14 mouse cellular contexts compared by ENCODE assay signal in the genomic region with DNA sequence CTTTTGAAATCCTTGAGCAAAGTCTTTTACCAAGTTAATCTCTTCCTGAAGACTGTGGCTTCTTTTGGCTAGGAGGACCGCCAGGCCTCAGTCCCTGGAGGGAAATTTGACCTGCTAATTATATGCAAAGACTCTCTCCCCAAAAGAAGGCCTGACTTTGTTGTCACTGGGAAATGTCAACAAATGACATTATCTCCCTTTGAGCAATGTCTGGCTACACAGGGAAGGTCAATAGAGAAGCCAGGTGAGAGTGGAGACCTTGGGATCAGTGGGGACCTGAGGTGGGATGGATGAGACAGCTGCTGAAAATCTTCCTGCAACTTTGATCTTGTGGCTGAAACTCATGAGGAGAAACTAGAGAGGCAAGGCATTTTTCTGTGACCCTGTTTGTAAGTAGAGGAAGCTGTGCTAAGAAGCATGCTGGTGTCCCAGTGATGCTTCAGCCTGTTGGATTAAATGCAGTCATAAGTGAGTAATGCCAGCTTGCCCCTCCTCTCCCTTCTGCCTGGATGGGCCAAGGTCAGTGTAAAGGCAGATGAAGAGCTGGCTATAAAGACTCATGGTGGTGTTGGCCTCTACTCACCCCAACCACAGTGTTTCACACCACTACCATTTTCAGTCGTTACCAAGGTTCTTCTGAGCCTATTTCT.
"Had no signal": no experiment of that assay in that cellular context is flagged by ENCODE, and none has a peak within 500 bp of the region (broad histone marks: within the 10 kb centered on the region; RNA-seq: fewer than 3 reads in every experiment).

No protein-coding gene starts in this region.

- H3K4me2 ChIP-seq: lung, embryonic 15.5 days had no signal

- H3K4me3 ChIP-seq: layer of hippocampus, adult 2 months; left cerebral cortex, adult 2 months; lung, embryonic 15.5 days had no signal

- H3K27ac ChIP-seq: kidney, postnatal 0 days; layer of hippocampus, adult 2 months; left cerebral cortex, adult 2 months; lung, embryonic 15.5 days had no signal

- H3K9me3 ChIP-seq: lung, embryonic 15.5 days had no signal

- H3K9ac ChIP-seq: lung, embryonic 15.5 days had no signal

- H3K36me3 ChIP-seq: lung, embryonic 15.5 days had no signal

- H3K4me1 ChIP-seq: lung, embryonic 15.5 days had no signal

- DNase-seq: kidney, adult 2 months; kidney, postnatal 25 days; layer of hippocampus, postnatal 36 days; lung, adult 18-20 months; lung, postnatal 10 days; lung, postnatal 4 days; midbrain, embryonic 14.5 days; thymus, adult 18-20 months; thymus, postnatal 36 days had no signal

- ATAC-seq: intestine, postnatal 0 days had no signal
